Mouse (Mus musculus) adipocyte (in vitro differentiated cells): ENCODE results near the gene Crebl2.

Source experiments
- DNase-seq: peaks from one replicate; pipeline ENCODE4 v3.0.0-alpha.2; 2016; ENCODE audit warnings: low spot score

Crebl2 gene

GRCm38 (mm10) chr6:134820411-134820810, 9.5 kb upstream of the Crebl2 start:
- DNase-seq, result no peak

DNA sequence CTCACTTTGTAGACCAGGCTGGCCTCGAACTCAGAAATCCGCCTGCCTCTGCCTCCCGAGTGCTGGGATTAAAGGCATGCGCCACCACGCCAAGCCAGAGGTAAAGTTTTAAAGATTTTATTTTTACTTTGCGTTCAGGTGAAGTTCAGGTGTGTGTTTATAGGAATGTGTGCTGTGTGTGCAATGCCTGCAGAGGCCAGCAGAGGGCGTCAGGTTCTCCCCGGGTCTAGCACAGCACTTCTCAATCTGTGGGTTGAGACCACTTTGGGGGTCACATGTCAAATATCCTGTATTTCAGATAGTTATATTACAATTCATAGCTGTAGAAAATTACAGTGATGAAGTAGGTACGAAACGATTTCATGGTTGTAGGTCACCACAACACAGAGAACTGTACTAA, 7.1 kb upstream of the Crebl2 start:
- DNase-seq, result no peak

- DNase-seq, result no peak
Measured at GRCm38 (mm10) chr6:134830776-134831175, 822 bp downstream of the Crebl2 start.

- DNase-seq, result no peak
Measured at GRCm38 (mm10) chr6:134834585-134835251, 4.8 kb downstream of the Crebl2 start.

DNA sequence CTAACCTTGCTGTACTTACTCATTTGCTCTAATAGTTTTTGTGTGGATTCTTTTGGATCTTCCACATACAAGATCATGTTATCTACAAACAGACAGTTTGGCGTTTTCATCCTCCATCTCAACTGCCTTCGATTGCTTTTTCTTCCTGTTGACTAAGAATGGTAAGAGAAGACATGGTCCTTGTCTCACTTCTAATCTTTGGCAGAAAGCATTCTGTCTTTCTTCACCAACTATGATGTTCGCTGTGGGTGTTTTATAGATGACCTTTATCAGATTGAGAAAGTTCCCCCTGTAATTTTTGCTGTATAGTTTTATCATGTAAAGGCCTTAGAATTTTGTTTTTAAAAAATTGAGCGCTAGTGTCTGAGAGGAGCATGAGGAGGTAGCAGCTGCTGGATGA, 8.2 kb downstream of the Crebl2 start:
- DNase-seq, result no peak

DNA sequence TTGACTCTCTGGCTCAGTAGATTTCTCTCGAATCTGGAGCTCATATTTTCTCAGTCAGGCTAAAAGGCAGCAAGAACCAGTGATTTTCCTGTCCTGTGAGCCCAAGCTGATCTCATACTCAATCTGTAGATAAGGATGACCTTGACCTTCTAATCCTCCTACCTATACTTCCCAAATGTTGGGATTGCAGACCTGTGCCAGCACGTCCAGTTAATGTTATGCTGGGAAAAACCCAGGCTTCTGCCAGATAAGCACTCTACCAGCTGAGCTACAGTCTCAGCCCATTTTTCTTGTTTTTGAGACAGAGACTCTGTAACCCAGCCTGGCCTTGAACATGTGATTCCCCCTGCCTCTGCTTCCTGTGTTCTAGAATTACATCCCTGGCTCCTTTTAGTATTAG, 10.4 kb downstream of the Crebl2 start:
- DNase-seq, result no peak

- no peak for DNase-seq
Measured at GRCm38 (mm10) chr6:134845726-134846125, 15.8 kb downstream of the Crebl2 start.

DNA sequence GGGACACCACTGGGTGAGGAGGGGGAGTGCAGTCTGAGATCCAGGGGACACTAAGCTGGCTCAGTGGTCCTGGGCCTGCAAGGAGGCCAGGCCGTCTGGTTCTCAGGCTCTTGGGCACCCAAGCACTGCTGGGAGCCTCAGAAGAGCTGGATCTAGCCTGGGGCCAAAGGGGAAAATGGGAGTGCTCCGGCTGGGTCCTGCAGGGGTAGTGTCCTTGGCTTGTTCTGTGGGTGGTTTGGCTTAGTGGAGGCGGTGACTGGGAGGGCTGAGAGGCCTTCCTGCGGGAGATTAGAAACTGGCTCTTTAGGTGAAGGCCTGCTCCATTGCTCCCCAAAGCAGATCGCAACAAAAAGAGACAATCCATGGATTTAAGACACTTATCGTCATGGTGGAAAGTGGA, 16.4 kb downstream of the Crebl2 start:
- no peak for DNase-seq

- no peak for DNase-seq
Measured at GRCm38 (mm10) chr6:134847550-134847949, 17.6 kb downstream of the Crebl2 start.

GRCm38 (mm10) chr6:134848197-134848890, 18.4 kb downstream of the Crebl2 start:
- no peak for DNase-seq

DNA sequence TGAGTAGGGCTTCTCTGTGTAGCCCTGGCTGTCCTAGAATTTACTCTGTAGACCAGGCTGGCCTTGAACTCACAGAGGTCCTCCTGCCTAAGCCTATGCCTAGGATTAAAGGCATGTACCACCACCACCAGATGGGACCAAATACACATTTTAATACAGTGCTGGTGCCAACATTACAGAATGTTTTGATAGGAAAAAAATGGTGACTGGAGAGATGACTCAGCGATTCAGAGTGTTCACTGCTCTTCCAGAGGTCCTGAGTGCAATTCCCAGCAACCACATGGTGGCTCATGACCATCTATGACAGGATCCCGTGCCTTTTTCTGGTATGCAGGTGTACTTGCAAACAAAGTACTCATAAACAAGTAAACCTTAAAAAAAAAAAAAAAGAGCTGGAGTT, 19.5 kb downstream of the Crebl2 start:
- DNase-seq, result no peak

GRCm38 (mm10) chr6:134849985-134850384, 20.0 kb downstream of the Crebl2 start:
- no peak for DNase-seq

DNA sequence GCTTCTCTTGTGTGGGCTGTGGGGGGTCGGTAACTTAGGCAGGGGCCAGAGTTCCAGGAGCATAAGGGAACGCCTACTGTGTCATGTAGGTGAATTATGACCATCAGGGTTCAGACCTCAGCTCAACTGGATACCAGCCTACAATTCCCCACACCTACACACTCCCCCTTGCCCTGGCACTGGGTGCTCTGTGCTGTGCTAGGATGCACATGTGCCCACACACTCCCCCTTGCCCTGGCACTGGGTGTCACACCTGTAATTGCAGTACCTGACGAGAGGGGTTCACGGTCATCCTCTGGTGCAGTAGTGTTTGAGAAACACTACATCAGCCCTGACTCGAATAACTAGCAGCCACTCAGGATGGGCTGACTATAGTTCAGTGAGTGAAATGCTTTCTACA, 24.8 kb downstream of the Crebl2 start:
- no peak for DNase-seq

DNA sequence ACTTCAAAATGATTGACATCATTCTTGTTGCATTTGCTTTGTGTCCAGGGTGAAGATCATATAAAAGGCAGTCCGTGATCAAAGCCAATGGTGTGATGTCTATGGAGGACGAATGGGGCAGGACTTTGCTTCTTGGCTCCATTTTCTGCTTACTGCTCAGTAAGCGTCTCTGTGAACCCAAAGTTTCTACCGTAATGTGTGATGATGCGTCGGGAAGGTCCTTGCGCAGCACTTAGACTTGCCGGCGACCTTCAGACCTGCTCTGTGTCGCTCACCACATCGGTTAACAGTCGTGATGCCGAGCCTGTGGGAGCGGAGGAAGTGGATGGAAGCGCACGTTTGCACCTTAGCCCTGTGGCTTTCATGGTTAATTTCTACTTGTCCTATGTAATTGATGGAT, 26.0 kb downstream of the Crebl2 start:
- DNase-seq, result no peak

GRCm38 (mm10) chr6:134859021-134859420, 29.1 kb downstream of the Crebl2 start:
- DNase-seq, result no peak

DNA sequence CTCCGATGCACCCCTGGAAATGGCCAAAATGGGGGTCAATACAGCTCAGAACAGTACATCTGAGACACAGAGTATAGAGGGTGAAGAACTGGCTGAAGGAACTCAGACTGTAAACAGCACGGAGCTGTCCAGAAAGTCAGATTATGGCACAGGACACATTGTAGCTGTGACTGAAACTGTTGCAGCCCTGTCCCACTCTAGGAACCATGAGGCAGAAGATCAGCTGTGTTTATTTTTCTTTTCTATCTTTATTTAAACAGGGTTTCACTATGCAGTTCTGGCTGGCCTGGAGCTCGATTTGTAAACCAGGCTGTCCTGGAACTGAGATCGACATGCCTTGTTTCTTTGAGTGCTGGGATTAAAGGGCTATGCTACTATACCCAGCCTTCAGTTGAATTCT, 30.3 kb downstream of the Crebl2 start:
- DNase-seq, result no peak

- no peak for DNase-seq
Measured at GRCm38 (mm10) chr6:134861386-134861785, 31.4 kb downstream of the Crebl2 start.

GRCm38 (mm10) chr6:134862671-134863104, 32.7 kb downstream of the Crebl2 start:
- DNase-seq, result no peak

DNA sequence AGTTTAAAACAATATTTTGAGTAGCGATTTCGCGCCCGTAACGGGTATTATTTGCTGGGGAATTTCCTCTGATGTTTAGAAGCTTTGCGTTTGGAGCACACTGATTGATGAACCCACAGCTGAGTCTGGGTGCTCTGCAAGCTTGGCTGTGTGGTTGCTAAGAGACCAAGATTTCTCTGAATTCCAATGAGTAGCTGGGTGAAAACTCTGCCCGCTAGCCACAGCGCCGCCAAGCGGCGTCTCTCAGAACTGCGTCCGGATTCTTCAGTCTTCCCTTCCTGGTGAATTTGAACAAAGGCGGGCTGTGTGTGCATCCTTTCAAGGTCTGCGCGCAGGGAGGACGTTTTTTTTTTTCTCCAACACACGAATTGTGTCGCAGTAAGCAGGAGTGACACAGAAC, 33.2 kb downstream of the Crebl2 start:
- DNase-seq, result peak; percentile 83

DNA sequence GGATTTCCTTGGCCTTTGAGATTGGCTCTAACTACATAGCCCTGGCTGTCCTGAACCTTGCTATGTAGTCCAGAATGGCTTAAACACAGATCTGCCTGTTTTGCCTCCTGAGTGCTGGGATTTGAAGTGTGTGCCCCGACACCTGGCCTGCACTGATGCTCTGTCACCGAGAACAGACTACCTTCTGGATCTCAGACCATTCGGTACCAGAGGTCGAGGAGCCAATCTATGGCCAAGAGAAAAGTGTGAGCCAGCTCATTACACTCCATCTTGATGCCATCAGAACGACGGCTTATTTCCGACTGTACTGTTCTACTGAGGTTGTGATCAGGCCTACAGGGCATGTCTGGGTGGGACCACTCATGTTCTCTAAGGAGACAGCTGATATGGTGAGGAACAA, 36.2 kb downstream of the Crebl2 start:
- DNase-seq, result no peak

- DNase-seq, result no peak
Measured at GRCm38 (mm10) chr6:134867325-134867724, 37.4 kb downstream of the Crebl2 start.

DNA sequence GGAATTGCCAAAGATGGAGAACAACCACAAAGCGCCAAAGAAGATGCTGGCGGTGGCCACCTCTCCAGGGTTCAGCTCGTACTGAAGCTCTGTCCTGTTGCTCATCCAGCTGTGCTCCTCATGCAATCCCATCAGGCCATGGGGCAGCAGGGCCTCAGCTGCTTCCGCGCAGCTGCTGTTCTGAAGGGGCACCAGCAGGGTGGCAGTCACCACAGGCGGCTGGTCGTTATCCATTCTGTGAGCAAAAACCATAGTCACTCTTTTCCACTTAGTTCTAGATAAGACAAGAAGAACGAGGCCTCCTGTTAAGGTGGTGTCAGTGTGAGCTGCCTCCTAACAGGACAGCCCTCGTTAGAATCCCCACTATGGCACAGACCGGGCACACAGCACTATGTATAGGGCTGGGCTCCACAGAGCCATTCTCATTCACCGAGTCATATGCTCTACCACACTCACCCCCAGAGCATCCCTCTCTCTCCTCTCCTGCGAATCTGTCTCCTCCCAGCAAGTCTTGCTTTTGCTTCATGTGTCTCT, 40.3 kb downstream of the Crebl2 start:
- no peak for DNase-seq

- DNase-seq, result no peak
Measured at GRCm38 (mm10) chr6:134870887-134871286, 40.9 kb downstream of the Crebl2 start.

DNA sequence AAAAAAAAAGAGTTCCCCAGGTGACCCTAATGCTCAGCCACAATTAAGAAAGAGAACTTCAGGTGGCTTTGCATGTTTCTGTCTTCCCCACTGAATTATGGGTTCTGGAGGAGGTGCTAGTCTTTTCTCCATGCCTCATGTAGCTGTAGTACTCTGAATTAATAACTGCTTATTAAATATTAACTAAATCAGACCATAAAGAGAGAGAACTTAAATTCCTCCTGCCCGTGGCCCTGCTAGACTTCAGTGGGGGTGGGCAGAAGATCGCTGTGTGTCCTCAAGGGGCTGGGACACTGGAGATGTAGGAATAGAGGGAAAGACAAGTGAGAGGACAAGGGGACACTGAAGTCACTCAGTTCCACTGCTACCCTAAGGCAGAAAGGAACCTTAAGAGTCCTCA, 42.3 kb downstream of the Crebl2 start:
- no peak for DNase-seq
